In genomic region chr13:52765508-52766181, GRCm38 (mm10) we compare ENCODE assay signal across 8 mouse cellular contexts.
DNase-seq lines count a peak whose midpoint lies in the region; ATAC-seq and TF ChIP-seq lines count a peak whose summit lies in the region.
"Had no signal": no experiment of that assay in that cellular context is flagged by ENCODE, and none has a peak within 500 bp of the region (broad histone marks: within the 10 kb centered on the region; RNA-seq: fewer than 3 reads in every experiment).

No protein-coding gene starts in this region.

- H3K27me3 ChIP-seq in C2C12 (ENCODE audit: control insufficient read depth, insufficient read depth, insufficient read length), result no peaks in the 10 kb centered on the region
- H3K27me3 ChIP-seq in hindbrain, embryonic 13.5 days, result no peaks in the 10 kb centered on the region
- H3K27me3 ChIP-seq in neural tube, embryonic 14.5 days (ENCODE audit: control insufficient read depth, insufficient read depth, low read length), result no peaks in the 10 kb centered on the region
- no peaks in the 10 kb centered on the region for H3K27me3 ChIP-seq in thymus, adult 2 months (ENCODE audit: control insufficient read depth, insufficient read depth, low read length)

- intact Hi-C loops in left cerebral cortex, postnatal 36 days (cut with DNase I), result loop anchor here (5.0 kb wide), 1 partner anchor 52 kb away; no protein-coding TSS in a partner anchor

- no peak for TF ChIP-seq CTCF in C2C12 (IDR thresholded peaks at IDR 0.05; ENCODE audit: control insufficient read depth, insufficient read depth, insufficient read length)
- TF ChIP-seq CTCF in thymus, adult 2 months (IDR thresholded peaks at IDR 0.05; ENCODE audit: borderline replicate concordance, control insufficient read depth, extremely low read depth, insufficient read depth, low read length, poor library complexity), result no peak

- 0 out of 2 replicates have a peak overlapping the region, but pooled peaks have one; percentile 46 for H3K27ac ChIP-seq in hindbrain, embryonic 13.5 days
- 0 out of 2 replicates have a peak overlapping the region, but pooled peaks have one; percentile 13 for H3K27ac ChIP-seq in neural tube, embryonic 14.5 days (ENCODE audit: low read depth, low read length)
- H3K27ac ChIP-seq in thymus, adult 2 months (ENCODE audit: control insufficient read depth, insufficient read depth, low read length), result no peak overlapping the region
- H3K27ac ChIP-seq: neural tube, embryonic 12.5 days had no signal

- no peak overlapping the region for H3K9ac ChIP-seq in hindbrain, embryonic 13.5 days
- no peak overlapping the region for H3K9ac ChIP-seq in neural tube, embryonic 14.5 days (replicated peaks; ENCODE audit: low read depth, low read length)
- H3K9ac ChIP-seq: neural tube, embryonic 12.5 days had no signal

- H3K4me3 ChIP-seq in C2C12 (ENCODE audit: insufficient read depth, poor library complexity, severe bottlenecking), result no peak overlapping the region
- H3K4me3 ChIP-seq in hindbrain, embryonic 13.5 days, result no peak overlapping the region
- no peak overlapping the region for H3K4me3 ChIP-seq in neural tube, embryonic 14.5 days (ENCODE audit: low read depth, low read length)
- H3K4me3 ChIP-seq in thymus, adult 2 months (ENCODE audit: control insufficient read depth, insufficient read depth, low read length), result no peak overlapping the region
- H3K4me3 ChIP-seq: neural tube, embryonic 12.5 days had no signal

- H3K9me3 ChIP-seq in hindbrain, embryonic 13.5 days, result no peaks in the 10 kb centered on the region
- H3K9me3 ChIP-seq in neural tube, embryonic 14.5 days (ENCODE audit: control insufficient read depth, low read length), result no peaks in the 10 kb centered on the region
- H3K9me3 ChIP-seq: neural tube, embryonic 12.5 days had no signal

- peak overlapping the region; percentile 4; the same call in 1 of the 2 replicates for H3K4me2 ChIP-seq in hindbrain, embryonic 13.5 days
- no peak overlapping the region for H3K4me2 ChIP-seq in neural tube, embryonic 14.5 days (ENCODE audit: low read depth, low read length)
- H3K4me2 ChIP-seq: neural tube, embryonic 12.5 days had no signal

- DNase-seq in adrenal gland, adult 8-10 months, result peak; percentile 46
- peak; percentile 14 to 26 for DNase-seq in frontal cortex, postnatal 14 days (ENCODE audit: low spot score in 2 of 2)
- peak; percentile 28 to 50 for DNase-seq in left cerebral cortex, postnatal 36 days (ENCODE audit: low spot score in 2 of 2)
- no peak for DNase-seq in thymus, adult 2 months

- WGBS in hindbrain, embryonic 13.5 days, result 31% methylated on average over 13 of the region's 13 CpGs
- 23% methylated on average over 13 of the region's 13 CpGs for WGBS in neural tube, embryonic 14.5 days
- WGBS in thymus, adult 2 months, result 87% methylated on average over 13 of the region's 13 CpGs

- ATAC-seq in hindbrain, embryonic 13.5 days (ENCODE audit: low FRiP score), result peak; percentile 72
- ATAC-seq in neural tube, embryonic 14.5 days (ENCODE audit: low read depth), result no peak

- no peaks in the 10 kb centered on the region for H3K36me3 ChIP-seq in C2C12 (ENCODE audit: control insufficient read depth, insufficient read depth)
- no peaks in the 10 kb centered on the region for H3K36me3 ChIP-seq in hindbrain, embryonic 13.5 days
- no peaks in the 10 kb centered on the region for H3K36me3 ChIP-seq in neural tube, embryonic 14.5 days (ENCODE audit: control insufficient read depth, insufficient read depth, low read length)
- no peaks in the 10 kb centered on the region for H3K36me3 ChIP-seq in thymus, adult 2 months (ENCODE audit: control insufficient read depth, insufficient read depth, low read length)
- H3K36me3 ChIP-seq: neural tube, embryonic 12.5 days had no signal

- H3K79me3 ChIP-seq in C2C12 (ENCODE audit: low read depth), result no peaks in the 10 kb centered on the region

- no peak for TF ChIP-seq POLR2A in thymus, adult 2 months (IDR thresholded peaks at IDR 0.05; ENCODE audit: control insufficient read depth, extremely low read depth, insufficient read depth, low read length, poor library complexity)

- peaks cover 18% of the 10 kb centered on the region for H3K4me1 ChIP-seq in hindbrain, embryonic 13.5 days (replicated peaks)
- peaks cover 7% of the 10 kb centered on the region; the same call in 1 of the 2 replicates for H3K4me1 ChIP-seq in neural tube, embryonic 14.5 days (ENCODE audit: control insufficient read depth, insufficient read depth, low read length)
- H3K4me1 ChIP-seq in thymus, adult 2 months (replicated peaks; ENCODE audit: control insufficient read depth, insufficient read depth, low read length), result 0 out of 2 replicates have a peak, but pooled peaks cover 3% of the 10 kb centered on the region

- H3K79me2 ChIP-seq in C2C12 (ENCODE audit: control insufficient read depth, insufficient read depth), result no peaks in the 10 kb centered on the region

- H3ac ChIP-seq in C2C12 (ENCODE audit: control insufficient read depth, insufficient read length, low read depth), result no peak overlapping the region

TF ChIP-seq in C2C12, 6 proteins besides CTCF, POLR2A, EP300 and RAD21:
- TF ChIP-seq MYOD1 (IDR thresholded peaks at IDR 0.05; ENCODE audit: control insufficient read depth, insufficient read length, low read depth), result peak; percentile 4
- TF ChIP-seq CEBPB (IDR thresholded peaks at IDR 0.05; ENCODE audit: low read depth), result peak; percentile 13
- no peak for TF ChIP-seq MAX (IDR thresholded peaks at IDR 0.05)
